Mouse (Mus musculus): ENCODE measurements around the gene Prkar1b.

Gene Prkar1b

DNA sequence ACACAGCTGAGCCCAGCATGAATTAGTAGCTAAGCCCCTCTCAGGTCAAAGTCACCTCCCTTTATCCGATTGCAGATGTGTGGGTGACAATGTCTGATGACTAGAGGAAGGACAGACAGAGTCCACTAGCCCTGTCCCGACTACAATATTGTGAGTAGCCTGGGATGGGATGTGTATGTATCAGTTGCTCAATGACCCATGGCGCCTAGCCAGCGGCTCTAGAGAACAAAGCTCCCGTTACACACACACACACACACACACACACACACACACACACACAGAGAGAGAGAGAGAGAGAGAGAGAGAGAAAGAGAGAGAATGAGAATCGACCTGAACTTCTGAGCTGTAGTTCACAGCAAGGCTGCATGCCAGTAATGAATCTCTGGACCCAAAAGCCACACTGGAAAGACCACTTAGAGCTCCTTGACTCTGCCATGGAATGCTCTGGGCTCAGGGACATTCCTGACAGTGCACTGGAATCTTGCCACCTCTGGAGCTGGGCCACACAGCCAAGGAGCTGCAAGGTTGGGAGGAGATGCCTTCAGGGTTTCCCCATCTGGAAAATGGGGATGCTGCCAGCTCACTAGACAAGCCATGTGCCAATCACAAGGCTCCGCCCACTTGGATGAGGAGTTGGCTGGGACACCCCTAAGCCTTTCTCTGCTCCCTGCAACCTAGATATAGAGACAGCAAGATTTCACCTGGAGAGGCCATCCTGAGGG is 159.0 kb downstream of the Prkar1b start:
- ChIA-PET CTCF (interaction anchor here in 3 of 4 experiments (0.5 to 1.5 kb wide), 6 partner anchors 10 to 1892 kb away, joined by 4 to 10 read pairs (median 5); no protein-coding TSS in a partner anchor), POLR2A (interaction anchor here (0.6 to 5.6 kb wide), 40 partner anchors 9 to 735 kb away, joined by 3 to 126 read pairs (median 5); partner anchors contain the start of genes Dnaaf5 (in 1 of the 4), Get4 (in 1 of the 4), Lamtor4 (in 1 of the 4) and Prkar1b (in 1 of the 4))

DNA sequence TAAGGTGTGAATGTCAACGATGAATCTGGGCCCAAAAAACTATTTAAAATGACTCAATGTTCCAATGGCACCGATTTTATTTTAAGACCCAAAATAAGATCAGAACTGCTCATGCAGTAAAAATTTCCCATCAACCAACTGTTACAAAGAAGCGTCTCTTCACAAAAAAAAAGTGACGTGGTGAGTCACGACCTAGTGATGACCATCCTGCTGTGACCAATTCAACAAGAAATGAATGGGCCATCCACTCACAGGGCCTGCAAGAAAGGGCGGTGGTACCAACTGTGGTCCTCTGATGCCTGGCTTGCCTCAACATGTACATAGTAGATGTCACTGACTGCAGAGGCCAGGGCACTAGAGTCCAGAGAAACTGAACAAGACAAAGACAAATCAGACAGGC is 160.2 kb downstream of the Prkar1b start:
- ChIA-PET CTCF (interaction anchor here in 1 of 4 experiments (0.7 kb wide), 1 partner anchor 60 kb away, joined by 3 read pairs; no protein-coding TSS in a partner anchor), POLR2A (interaction anchor here in 2 of 4 experiments (1.1 to 5.6 kb wide), 6 partner anchors 8 to 231 kb away, joined by 4 to 126 read pairs (median 19); partner anchors contain the start of gene Sun1 (in 1 of the 2))

DNA sequence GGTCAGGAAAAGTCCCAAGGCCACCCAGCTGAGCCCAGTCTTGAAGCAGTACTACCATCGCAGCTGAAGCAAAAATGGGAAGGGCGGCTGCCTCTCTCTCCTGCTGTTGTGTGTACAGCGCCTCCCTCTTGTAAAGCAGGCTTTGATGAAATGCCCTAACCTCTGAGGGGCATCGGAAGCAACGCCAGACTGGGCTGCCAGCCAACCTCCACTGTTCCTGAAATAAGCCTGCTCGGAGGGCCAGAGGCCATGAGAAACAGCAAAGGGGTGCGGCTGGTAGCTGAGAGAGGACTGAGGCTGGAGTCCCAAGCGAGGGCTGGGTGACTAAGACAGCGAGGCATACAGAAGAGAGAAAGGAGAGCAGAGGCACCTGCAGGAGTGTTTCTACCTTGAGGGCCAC is 161.0 kb downstream of the Prkar1b start:
- POLR2A ChIA-PET = interaction anchor here in 2 of 4 experiments (3.5 to 12.1 kb wide), 3 partner anchors 8 to 13 kb away, joined by 19 to 110 read pairs (median 20); partner anchors contain the start of gene Pdgfa (in 2 of the 2)
- CTCF ChIA-PET = interaction anchor here in 1 of 4 experiments (0.5 kb wide), 1 partner anchor 355 kb away, joined by 3 read pairs; no protein-coding TSS in a partner anchor

DNA sequence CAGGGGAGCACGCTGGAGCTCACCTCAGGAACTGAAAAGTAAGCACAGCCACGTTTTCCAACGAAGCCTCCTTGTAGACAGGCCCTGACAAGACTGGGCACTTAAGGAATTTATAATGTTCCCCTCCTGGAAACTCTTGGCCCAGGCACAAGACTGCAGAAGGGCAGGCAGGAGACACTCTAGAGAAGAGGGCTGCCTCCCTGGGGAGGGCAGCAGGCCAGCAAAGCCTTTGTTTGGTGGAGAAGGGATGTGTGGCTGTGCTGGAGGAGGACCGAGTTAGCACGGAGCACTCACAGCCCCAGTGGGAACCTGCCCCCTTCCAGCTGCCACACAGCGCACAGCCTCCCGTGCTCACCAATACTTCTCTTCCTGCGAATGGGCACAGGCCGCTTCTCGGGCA is 161.8 kb downstream of the Prkar1b start:
- CTCF ChIA-PET = interaction anchor here in 2 of 4 experiments (0.5 to 0.6 kb wide), 2 partner anchors 198 to 354 kb away, joined by 3 read pairs; no protein-coding TSS in a partner anchor
- POLR2A ChIA-PET = interaction anchor here in 3 of 4 experiments (0.8 to 12.1 kb wide), 6 partner anchors 9 to 309 kb away, joined by 3 to 110 read pairs (median 13); partner anchors contain the start of gene Pdgfa (in 2 of the 3)

DNA sequence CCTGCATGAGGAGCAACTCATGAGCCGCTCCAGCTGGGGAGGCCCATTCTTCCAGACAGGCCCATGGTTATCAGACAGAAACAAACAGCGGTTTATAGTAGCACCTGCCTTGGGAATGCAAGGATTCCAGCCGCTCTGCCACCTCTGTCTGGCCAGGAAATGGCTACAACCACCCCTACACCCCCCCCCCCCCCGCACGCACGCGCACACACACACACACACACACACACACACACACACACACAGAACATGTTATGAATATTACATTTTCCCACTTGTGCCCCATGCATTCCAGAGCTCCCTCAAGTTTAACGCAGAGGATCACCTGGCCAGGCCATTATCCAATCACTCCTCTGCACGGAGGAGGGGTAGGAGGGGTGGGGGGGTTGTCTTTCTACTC is 167.9 kb downstream of the Prkar1b start:
- POLR2A ChIA-PET = interaction anchor here (0.7 to 13.4 kb wide), 9 partner anchors 9 to 362 kb away, joined by 3 to 126 read pairs (median 9); partner anchors contain the start of genes Pdgfa (in 1 of the 4) and Zfp68 (in 1 of the 4)

DNA sequence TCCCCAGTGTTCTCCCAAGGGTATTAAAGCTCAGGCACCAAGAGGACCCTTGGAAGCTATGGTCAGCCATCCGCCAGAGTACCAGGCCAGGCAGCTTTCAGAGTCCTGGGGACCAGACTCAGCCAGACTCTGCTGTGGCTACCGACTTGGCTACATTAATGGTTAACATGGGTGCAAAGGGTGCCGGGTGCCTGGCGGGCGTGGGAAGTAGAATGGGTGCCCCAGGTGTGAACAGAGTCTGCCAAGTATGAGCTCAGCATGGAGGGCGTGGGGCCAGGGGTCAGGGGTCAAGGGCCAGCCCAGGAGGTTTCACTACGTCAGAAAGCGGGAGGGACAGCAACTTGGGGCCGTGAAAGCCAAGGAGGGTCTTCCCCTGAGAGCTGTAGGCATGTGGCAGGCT is 169.2 kb downstream of the Prkar1b start:
- POLR2A ChIA-PET = interaction anchor here in 3 of 4 experiments (1.8 to 13.4 kb wide), 6 partner anchors 11 to 17 kb away, joined by 4 to 126 read pairs (median 64); partner anchors contain the start of gene Pdgfa (in 2 of the 3)
- CTCF ChIA-PET = no interaction called here

More for the DNA sequence above, 167.9 kb downstream of the Prkar1b start:
- CTCF ChIA-PET = interaction anchor here in 1 of 4 experiments (1.1 kb wide), 1 partner anchor 10 kb away, joined by 3 read pairs; no protein-coding TSS in a partner anchor

DNA sequence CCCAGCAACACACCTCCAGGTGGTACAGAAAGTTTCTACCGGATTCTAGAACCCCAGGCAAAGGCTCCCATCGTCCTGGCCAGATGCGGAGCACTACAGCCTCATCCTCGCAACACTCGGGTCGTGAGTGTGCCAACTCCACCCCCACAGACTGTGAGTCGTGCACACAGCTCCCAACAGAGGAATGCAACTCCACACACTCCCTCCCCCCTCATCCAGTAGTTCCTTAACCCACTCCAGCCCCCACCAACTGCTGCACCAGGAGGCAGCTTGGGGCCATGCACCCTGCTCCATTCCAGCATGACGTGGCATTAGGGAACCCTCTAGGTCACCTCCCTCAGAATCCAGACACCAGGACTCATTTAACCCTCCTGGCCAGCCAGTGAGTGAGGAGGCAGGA is 170.0 kb downstream of the Prkar1b start:
- POLR2A ChIA-PET = interaction anchor here in 3 of 4 experiments (0.9 to 13.4 kb wide), 9 partner anchors 9 to 225 kb away, joined by 3 to 126 read pairs (median 6); partner anchors contain the start of gene Pdgfa (in 2 of the 3)
- CTCF ChIA-PET = interaction anchor here in 2 of 4 experiments (0.5 to 0.7 kb wide), 2 partner anchors 130 to 132 kb away, joined by 3 to 4 read pairs; no protein-coding TSS in a partner anchor

DNA sequence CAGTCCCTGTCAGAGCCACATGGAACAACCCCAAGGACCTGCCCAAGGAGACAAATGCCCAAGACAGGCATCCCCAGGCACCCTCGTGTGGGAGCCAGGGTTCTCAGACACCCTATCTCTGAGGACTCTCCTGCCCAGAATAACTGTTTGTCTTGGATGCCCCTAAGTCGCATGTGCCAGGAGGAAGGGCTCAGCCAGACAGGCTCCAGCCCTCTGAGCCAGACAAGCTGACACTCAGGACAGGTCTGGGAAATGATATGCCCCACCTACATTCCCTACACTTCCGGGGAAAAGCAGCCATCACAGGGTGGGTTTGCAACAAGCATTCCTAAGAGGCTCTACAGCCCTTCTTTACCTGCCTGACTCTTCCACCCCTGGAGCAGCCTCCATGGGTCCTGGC is 172.0 kb downstream of the Prkar1b start:
- POLR2A ChIA-PET = interaction anchor here in 2 of 4 experiments (0.8 to 13.4 kb wide), 7 partner anchors 13 to 222 kb away, joined by 3 to 126 read pairs (median 33); partner anchors contain the start of gene Pdgfa (in 2 of the 2)
- CTCF ChIA-PET = interaction anchor here in 2 of 4 experiments (1.0 kb wide), 2 partner anchors 20 to 527 kb away, joined by 3 to 5 read pairs; no protein-coding TSS in a partner anchor

DNA sequence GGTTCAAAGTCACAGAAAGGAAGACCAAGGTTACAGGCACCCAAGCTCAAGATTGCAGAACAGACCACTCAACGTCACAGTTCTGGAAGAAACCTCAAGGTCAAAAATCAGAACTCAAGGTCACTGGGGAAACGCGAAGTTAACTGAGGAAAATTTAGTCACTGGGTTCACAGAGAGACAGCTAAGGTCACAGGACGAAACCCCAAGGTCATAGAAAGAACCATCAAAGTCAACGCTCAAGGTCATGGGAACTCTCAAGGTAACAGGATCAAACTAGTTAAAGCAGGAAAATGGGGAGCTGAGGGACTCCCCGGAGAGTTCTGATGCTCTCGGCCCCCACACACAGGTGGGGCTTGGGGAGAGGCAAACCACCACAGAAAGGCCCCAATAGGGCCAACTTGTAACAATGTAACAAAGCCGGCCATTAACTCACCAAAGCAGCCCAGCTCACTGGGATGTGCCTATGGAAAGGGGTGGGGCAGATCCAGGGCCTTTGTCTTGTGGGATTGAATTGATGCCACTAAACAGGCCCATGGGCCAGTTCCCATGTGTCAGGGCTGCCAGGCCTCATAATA is 174.8 kb downstream of the Prkar1b start:
- POLR2A ChIA-PET = interaction anchor here (0.7 to 13.4 kb wide), 16 partner anchors 12 to 171 kb away, joined by 3 to 126 read pairs (median 8); partner anchors contain the start of gene Pdgfa (in 3 of the 4)

DNA sequence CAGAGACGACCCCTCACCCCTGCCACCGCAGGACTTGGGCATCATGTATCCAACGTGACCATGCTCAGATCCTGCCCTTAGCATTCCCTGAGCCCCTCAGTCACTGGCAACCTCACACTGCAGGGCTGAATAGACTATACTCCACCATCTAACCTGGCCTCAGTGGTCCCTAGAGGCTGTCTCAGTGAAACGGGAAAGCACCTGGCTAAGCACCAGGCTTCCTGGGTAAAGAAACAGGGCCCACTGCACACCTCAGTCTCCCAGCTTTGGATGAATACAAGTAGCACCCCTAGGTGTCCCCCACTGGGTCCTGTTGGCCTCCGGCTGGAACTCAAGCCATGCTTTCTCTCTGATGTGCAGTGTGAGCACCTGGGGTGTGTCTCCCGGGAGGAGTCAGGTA is 176.3 kb downstream of the Prkar1b start:
- CTCF ChIA-PET = no interaction called here
- POLR2A ChIA-PET = interaction anchor here (0.6 to 13.4 kb wide), 8 partner anchors 18 to 331 kb away, joined by 3 to 126 read pairs (median 18); partner anchors contain the start of gene Pdgfa (in 3 of the 4)

More for the DNA sequence above, 174.8 kb downstream of the Prkar1b start:
- CTCF ChIA-PET = no interaction called here

DNA sequence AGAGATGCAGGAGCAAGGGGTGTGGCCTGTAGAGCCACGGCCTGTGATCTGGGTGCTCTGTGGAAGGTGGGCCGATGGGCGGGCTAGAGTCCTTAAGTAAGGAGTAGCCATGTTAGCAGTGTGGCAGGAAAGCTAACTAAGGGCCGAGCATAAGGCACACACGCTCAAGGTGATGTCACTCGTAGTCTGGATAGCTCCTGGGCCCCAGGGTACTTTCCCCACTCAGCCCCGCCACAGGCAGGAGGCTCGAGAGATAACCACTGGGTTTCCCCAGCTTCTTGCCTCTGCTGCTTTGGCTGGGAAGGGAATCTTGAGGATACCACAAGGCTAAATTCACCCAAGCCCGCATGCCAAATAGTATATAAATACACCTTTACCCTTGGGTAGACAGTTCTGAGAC is 178.4 kb downstream of the Prkar1b start:
- CTCF ChIA-PET = interaction anchor here in 3 of 4 experiments (0.5 to 1.0 kb wide), 3 partner anchors 33 to 114 kb away, joined by 3 read pairs; no protein-coding TSS in a partner anchor
- POLR2A ChIA-PET = interaction anchor here (0.8 to 13.4 kb wide), 10 partner anchors 8 to 203 kb away, joined by 3 to 126 read pairs (median 4); partner anchors contain the start of gene Pdgfa (in 1 of the 4)

DNA sequence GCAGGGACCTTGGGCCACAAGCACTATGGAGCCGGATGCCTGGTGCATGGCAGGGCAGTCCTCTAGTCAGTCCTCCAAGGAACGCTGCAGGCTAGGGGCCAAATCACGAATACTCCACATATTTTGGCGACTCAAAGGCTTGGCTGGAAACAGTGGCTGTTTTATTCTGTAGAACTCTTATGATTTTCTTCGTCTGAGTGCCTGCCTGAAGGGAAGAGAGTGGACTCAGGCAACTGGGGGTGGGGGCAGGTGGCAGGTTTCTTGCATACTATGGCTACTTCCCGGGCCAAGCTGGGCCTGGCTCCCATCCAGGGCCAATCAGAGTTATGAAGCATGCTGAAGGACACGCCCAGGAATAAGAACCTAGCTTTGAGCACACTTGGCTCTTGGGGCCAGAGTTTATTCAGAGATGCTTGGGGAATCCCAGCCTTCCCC is 179.7 kb downstream of the Prkar1b start:
- ChIA-PET POLR2A (interaction anchor here in 2 of 4 experiments (1.2 to 3.8 kb wide), 4 partner anchors 9 to 28 kb away, joined by 3 to 20 read pairs (median 12); partner anchors contain the start of gene Pdgfa (in 1 of the 2)), CTCF (interaction anchor here in 1 of 4 experiments (0.6 kb wide), 1 partner anchor 674 kb away, joined by 4 read pairs; no protein-coding TSS in a partner anchor)
